Mouse (Mus musculus) spleen, adult 2 months (tissue): ENCODE data around the gene Col13a1.

ENCODE experiments used
- CTCF ChIP-seq: fragments of 200-500 bp; IDR thresholded peaks from 2 replicates; pipeline ENCODE4 v1.5.1; 2011; ENCODE audit warnings: mild to moderate bottlenecking, inconsistent platforms; ENCODE audit not compliant: insufficient read depth, insufficient read length, insufficient replicate concordance; ENCODE audit errors: extremely low read depth
- POLR2A ChIP-seq: fragments of 200-500 bp; IDR thresholded peaks from 2 replicates; pipeline ENCODE4 v1.6.1; 2011; ENCODE audit warnings: low read depth, low read length, inconsistent platforms

- no peak for TF ChIP-seq POLR2A
- no peak for TF ChIP-seq CTCF
These were observed 147.2 kb downstream of the Col13a1 start for GRCm38 (mm10) chr10:61831741-61832140.
